Comparison of ENCODE assay signal across 8 mouse cellular contexts in the genomic region with DNA sequence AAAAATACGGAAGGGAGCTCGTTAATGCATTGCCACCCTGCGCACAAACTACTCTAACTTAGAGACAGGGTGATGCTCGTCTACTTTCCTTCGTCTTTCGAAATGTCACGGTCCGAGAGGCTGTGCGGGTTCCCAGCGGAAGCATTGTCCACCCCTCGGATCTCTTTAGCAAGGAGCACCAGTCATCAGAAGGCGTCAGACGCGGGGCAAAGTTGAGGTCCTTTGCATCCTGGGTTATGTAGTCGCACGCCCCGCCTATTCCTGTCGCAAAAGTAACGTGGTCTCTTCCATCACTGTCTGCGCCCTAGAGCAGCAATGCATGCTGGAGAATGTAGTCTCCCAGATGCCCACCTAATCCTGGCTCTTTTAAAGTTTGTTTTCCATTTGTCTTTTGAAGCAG. TPM values are rescaled to one million over a fixed set of nuclear protein-coding genes. Genes with fewer than 3 reads are reported as not detected.
DNase-seq lines count a peak whose midpoint lies in the region; ATAC-seq and TF ChIP-seq lines count a peak whose summit lies in the region.

No protein-coding gene starts in this region.

- peak overlapping the region; percentile 85 for H3K4me2 ChIP-seq in heart, embryonic 15.5 days
- H3K4me2 ChIP-seq in liver, embryonic 14.5 days (ENCODE audit: low read depth), result peak overlapping the region; percentile 94
- peak overlapping the region; percentile 68 for H3K4me2 ChIP-seq in neural tube, embryonic 11.5 days (ENCODE audit: low read depth)
- H3K4me2 ChIP-seq in stomach, postnatal 0 days (replicated peaks; ENCODE audit: low read depth), result peak overlapping the region; percentile 64

- H3K27ac ChIP-seq in forebrain, embryonic 10.5 days, result peak overlapping the region; percentile 98
- H3K27ac ChIP-seq in heart, embryonic 15.5 days, result peak overlapping the region; percentile 98
- peak overlapping the region; percentile 93 for H3K27ac ChIP-seq in liver, embryonic 14.5 days
- H3K27ac ChIP-seq in neural tube, embryonic 11.5 days (ENCODE audit: low read depth, low read length), result peak overlapping the region; percentile 84
- peak overlapping the region; percentile 97 for H3K27ac ChIP-seq in stomach, postnatal 0 days (replicated peaks)

- peak overlapping the region; percentile 66 for H3K9ac ChIP-seq in heart, embryonic 15.5 days
- H3K9ac ChIP-seq in liver, embryonic 14.5 days (replicated peaks), result peak overlapping the region; percentile 64
- H3K9ac ChIP-seq in neural tube, embryonic 11.5 days (ENCODE audit: low read length), result peak overlapping the region; percentile 45
- peak overlapping the region; percentile 62 for H3K9ac ChIP-seq in stomach, postnatal 0 days (ENCODE audit: low read length)

- 0% methylated on average over 20 of the region's 20 CpGs for WGBS in forebrain, embryonic 10.5 days
- under 1% methylated on average over 20 of the region's 20 CpGs for WGBS in heart, embryonic 15.5 days
- 0% methylated on average over 20 of the region's 20 CpGs for WGBS in liver, embryonic 14.5 days (ENCODE audit: insufficient replicate concordance)
- 0% methylated on average over 20 of the region's 20 CpGs for WGBS in neural tube, embryonic 11.5 days
- WGBS in stomach, postnatal 0 days, result under 1% methylated on average over 20 of the region's 20 CpGs

- peaks cover 24% of the 10 kb centered on the region for H3K4me1 ChIP-seq in forebrain, embryonic 10.5 days
- H3K4me1 ChIP-seq in heart, embryonic 15.5 days (replicated peaks), result peaks cover 67% of the 10 kb centered on the region
- H3K4me1 ChIP-seq in liver, embryonic 14.5 days (replicated peaks; ENCODE audit: control insufficient read depth in 2 of 2, insufficient read depth in 2 of 2, low read length in 1 of 2), result peaks cover 11 to 26% of the 10 kb centered on the region in 2 experiments
- H3K4me1 ChIP-seq in neural tube, embryonic 11.5 days (ENCODE audit: control insufficient read depth, insufficient read depth, low read length), result peaks cover 11% of the 10 kb centered on the region
- H3K4me1 ChIP-seq in stomach, postnatal 0 days (replicated peaks; ENCODE audit: control insufficient read depth, insufficient read depth), result no peaks in the 10 kb centered on the region

- H3K27me3 ChIP-seq in forebrain, embryonic 10.5 days (ENCODE audit: poor library complexity, severe bottlenecking), result no peaks in the 10 kb centered on the region
- no peaks in the 10 kb centered on the region for H3K27me3 ChIP-seq in heart, embryonic 15.5 days
- H3K27me3 ChIP-seq in liver, embryonic 14.5 days (ENCODE audit: control insufficient read depth, insufficient read depth, low read length), result no peaks in the 10 kb centered on the region
- no peaks in the 10 kb centered on the region for H3K27me3 ChIP-seq in neural tube, embryonic 11.5 days (ENCODE audit: control insufficient read depth, insufficient read depth, low read length)
- no peaks in the 10 kb centered on the region for H3K27me3 ChIP-seq in stomach, postnatal 0 days (ENCODE audit: control insufficient read depth, insufficient read depth, low read length)

- peak; percentile 81 to 88 for DNase-seq in CD8-positive naive resting alpha-beta T cell, adult 2 months (ENCODE audit: low read depth in 2 of 2, low spot score in 2 of 2)
- DNase-seq in c-Kit-positive CD71-negative TER-119-negative erythroid progenitor cells, embryonic 14.5 days (ENCODE audit: low read depth), result peak; percentile 85
- DNase-seq in forebrain, embryonic 10.5 days (ENCODE audit: extremely low spot score, low spot score), result peak; percentile 92
- DNase-seq in kidney, postnatal 25 days, result peak; percentile 95 to 97
- DNase-seq in liver, embryonic 14.5 days (ENCODE audit: low read depth in 3 of 3, low spot score in 3 of 3), result peak; percentile 89 to 93 (median 91)
- DNase-seq in neural tube, embryonic 11.5 days (ENCODE audit: low spot score), result peak; percentile 91
- DNase-seq in stomach, postnatal 0 days (ENCODE audit: low spot score), result peak; percentile 93

- H3K36me3 ChIP-seq in forebrain, embryonic 10.5 days (replicated peaks), result peaks cover 27% of the 10 kb centered on the region
- H3K36me3 ChIP-seq in heart, embryonic 15.5 days, result no peaks in the 10 kb centered on the region; the same call in 1 of the 2 replicates
- peaks cover 3% of the 10 kb centered on the region for H3K36me3 ChIP-seq in liver, embryonic 14.5 days (replicated peaks; ENCODE audit: control insufficient read depth, insufficient read depth, low read depth)
- H3K36me3 ChIP-seq in neural tube, embryonic 11.5 days (ENCODE audit: control insufficient read depth, insufficient read depth, low read length), result no peaks in the 10 kb centered on the region
- no peaks in the 10 kb centered on the region for H3K36me3 ChIP-seq in stomach, postnatal 0 days (ENCODE audit: control insufficient read depth, insufficient read depth, low read length)

- peak overlapping the region; percentile 99 for H3K4me3 ChIP-seq in forebrain, embryonic 10.5 days
- peak overlapping the region; percentile 97 for H3K4me3 ChIP-seq in heart, embryonic 15.5 days
- H3K4me3 ChIP-seq in liver, embryonic 14.5 days (ENCODE audit: insufficient read depth in 1 of 2, low read depth in 2 of 2, low read length in 2 of 2), result peak overlapping the region; percentile 93 to 96
- H3K4me3 ChIP-seq in neural tube, embryonic 11.5 days (ENCODE audit: low read depth, low read length), result peak overlapping the region; percentile 98
- H3K4me3 ChIP-seq in stomach, postnatal 0 days (ENCODE audit: low read depth, low read length), result peak overlapping the region; percentile 99

- no peak for TF ChIP-seq CTCF in liver, embryonic 14.5 days (IDR thresholded peaks at IDR 0.05; ENCODE audit: low read depth)
- TF ChIP-seq CTCF in stomach, postnatal 0 days (IDR thresholded peaks at IDR 0.05; ENCODE audit: low read depth), result no peak

- peak; percentile 88 for ATAC-seq in heart, embryonic 15.5 days (replicated peaks; ENCODE audit: insufficient number of reproducible peaks, insufficient read depth, low FRiP score, low read depth)
- ATAC-seq in liver, embryonic 14.5 days (ENCODE audit: insufficient read depth), result peak; percentile 85
- ATAC-seq in neural tube, embryonic 11.5 days (ENCODE audit: insufficient read depth, low FRiP score, low TSS enrichment), result peak; percentile 91
- peak; percentile 94 for ATAC-seq in stomach, postnatal 0 days (ENCODE audit: low FRiP score, low TSS enrichment)

- no peaks in the 10 kb centered on the region for H3K9me3 ChIP-seq in forebrain, embryonic 10.5 days
- no peaks in the 10 kb centered on the region for H3K9me3 ChIP-seq in heart, embryonic 15.5 days (replicated peaks)
- H3K9me3 ChIP-seq in liver, embryonic 14.5 days (ENCODE audit: control insufficient read depth, low read length), result no peaks in the 10 kb centered on the region
- H3K9me3 ChIP-seq in neural tube, embryonic 11.5 days (ENCODE audit: control insufficient read depth, low read length), result no peaks in the 10 kb centered on the region
- no peaks in the 10 kb centered on the region for H3K9me3 ChIP-seq in stomach, postnatal 0 days (ENCODE audit: control insufficient read depth, low read length)

- no peak for TF ChIP-seq EP300 in liver, embryonic 14.5 days (IDR thresholded peaks at IDR 0.05; ENCODE audit: low read depth)
- no peak for TF ChIP-seq EP300 in stomach, postnatal 0 days (optimal IDR thresholded peaks at IDR 0.05)

RNA-seq across cellular contexts. Expression of gene Cnot1, which starts 0.6 kb away (rescaled TPM):
- 120 and 122 TPM in 2 replicates for polyA plus RNA-seq in forebrain, embryonic 10.5 days (2016; fragmentation: Nextera tagmentation; extraction: Ambion mirVana)
- polyA plus RNA-seq in heart, embryonic 15.5 days (2015; fragmentation: Nextera tagmentation; extraction: Ambion mirVana), result 37.2 and 45.0 TPM in 2 replicates
- polyA plus RNA-seq in liver, embryonic 14.5 days (2012; rRNA removed), result 39.1 and 41.8 TPM in 2 replicates
- polyA plus RNA-seq in liver, embryonic 14.5 days (2014; fragmentation: Nextera tagmentation; extraction: Ambion mirVana), result 33.1 and 38.6 TPM in 2 replicates
- 119 and 128 TPM in 2 replicates for polyA plus RNA-seq in neural tube, embryonic 11.5 days (2014; fragmentation: Nextera tagmentation; extraction: Ambion mirVana)
- polyA plus RNA-seq in stomach, postnatal 0 days (2015; fragmentation: Nextera tagmentation; extraction: Ambion mirVana), result 17.4 and 18.0 TPM in 2 replicates

RNA-seq across cellular contexts. Expression of gene Sap18b, which starts 17.3 kb away (rescaled TPM):
- 377 and 379 TPM in 2 replicates for polyA plus RNA-seq in forebrain, embryonic 10.5 days (2016; fragmentation: Nextera tagmentation; extraction: Ambion mirVana)
- polyA plus RNA-seq in heart, embryonic 15.5 days (2015; fragmentation: Nextera tagmentation; extraction: Ambion mirVana), result 216 and 275 TPM in 2 replicates
- 43.5 and 75.6 TPM in 2 replicates for polyA plus RNA-seq in liver, embryonic 14.5 days (2012; rRNA removed)
- polyA plus RNA-seq in liver, embryonic 14.5 days (2014; fragmentation: Nextera tagmentation; extraction: Ambion mirVana), result 245 and 247 TPM in 2 replicates
- 348 and 353 TPM in 2 replicates for polyA plus RNA-seq in neural tube, embryonic 11.5 days (2014; fragmentation: Nextera tagmentation; extraction: Ambion mirVana)
- 308 and 333 TPM in 2 replicates for polyA plus RNA-seq in stomach, postnatal 0 days (2015; fragmentation: Nextera tagmentation; extraction: Ambion mirVana)

RNA-seq across cellular contexts. Expression of gene Slc38a7, which starts 45.5 kb away (rescaled TPM):
- polyA plus RNA-seq in forebrain, embryonic 10.5 days (2016; fragmentation: Nextera tagmentation; extraction: Ambion mirVana), result 16.7 and 18.4 TPM in 2 replicates
- polyA plus RNA-seq in heart, embryonic 15.5 days (2015; fragmentation: Nextera tagmentation; extraction: Ambion mirVana), result 10.1 and 13.7 TPM in 2 replicates
- polyA plus RNA-seq in liver, embryonic 14.5 days (2012; rRNA removed), result 5.5 and 5.6 TPM in 2 replicates
- 6.7 and 7.5 TPM in 2 replicates for polyA plus RNA-seq in liver, embryonic 14.5 days (2014; fragmentation: Nextera tagmentation; extraction: Ambion mirVana)
- 16.0 and 17.4 TPM in 2 replicates for polyA plus RNA-seq in neural tube, embryonic 11.5 days (2014; fragmentation: Nextera tagmentation; extraction: Ambion mirVana)
- 9.1 and 9.5 TPM in 2 replicates for polyA plus RNA-seq in stomach, postnatal 0 days (2015; fragmentation: Nextera tagmentation; extraction: Ambion mirVana)

Comparison
In these comparisons a context has a peak if more than half of its experiments do, and no peak if none do; other contexts are left out.
1. Peak in every context shown above with its lines: DNase-seq, ATAC-seq, H3K4me3 ChIP-seq and H3K27ac ChIP-seq.